Mouse (Mus musculus) testis, adult 2 months (tissue): ENCODE measurements around the gene Sgk1. TPM values are rescaled to one million over a fixed set of nuclear protein-coding genes. Genes with fewer than 3 reads are reported as not detected.

ENCODE experiments used
- H3K27ac ChIP-seq: fragments of 200-500 bp; 2 replicates; pipeline ENCODE4 v1.5.1; 2012; ENCODE audit warnings: low read depth, low read length; ENCODE audit not compliant: control insufficient read depth, insufficient read depth
- H3K27me3 ChIP-seq: fragments of 200-500 bp; 2 replicates; pipeline ENCODE4 v1.6.1; 2012; ENCODE audit warnings: mild to moderate bottlenecking, low read length, moderate library complexity; ENCODE audit not compliant: control insufficient read depth, insufficient read depth
- H3K36me3 ChIP-seq: fragments of 200-500 bp; 2 replicates; pipeline ENCODE4 v1.6.1; 2012; ENCODE audit warnings: mild to moderate bottlenecking, low read length; ENCODE audit not compliant: control insufficient read depth, insufficient read depth
- H3K4me1 ChIP-seq: fragments of 200-500 bp; 2 replicates; pipeline ENCODE4 v1.6.1; 2012; ENCODE audit warnings: low read length; ENCODE audit not compliant: control insufficient read depth, insufficient read depth
- H3K4me3 ChIP-seq: fragments of 200-500 bp; 2 replicates; pipeline ENCODE4 v1.5.1; 2012; ENCODE audit warnings: low read depth, mild to moderate bottlenecking, low read length, moderate library complexity, mixed read lengths; ENCODE audit not compliant: control insufficient read depth
- CTCF ChIP-seq: fragments of 200-500 bp; IDR thresholded peaks from 2 replicates; pipeline ENCODE4 v1.5.1; 2012; ENCODE audit warnings: low read depth, mild to moderate bottlenecking, inconsistent platforms, low read length, moderate library complexity; ENCODE audit not compliant: control insufficient read depth, insufficient read depth, insufficient replicate concordance
- POLR2A ChIP-seq: fragments of 200-500 bp; IDR thresholded peaks from 2 replicates; pipeline ENCODE4 v1.6.1; 2012; ENCODE audit warnings: low read depth, mild to moderate bottlenecking, inconsistent platforms, low read length, moderate library complexity; ENCODE audit not compliant: control insufficient read depth
- polyA plus RNA-seq: library from polyadenylated mRNA; depleted of rRNA; stranded (reverse); fragments of >200 nt; gene quantifications from 2 replicates; pipeline ENCODE4 v1.2.3, GENCODE M21; 2012

Gene Sgk1
- polyA plus RNA-seq, 1 experiment, result 3.7 TPM

DNA sequence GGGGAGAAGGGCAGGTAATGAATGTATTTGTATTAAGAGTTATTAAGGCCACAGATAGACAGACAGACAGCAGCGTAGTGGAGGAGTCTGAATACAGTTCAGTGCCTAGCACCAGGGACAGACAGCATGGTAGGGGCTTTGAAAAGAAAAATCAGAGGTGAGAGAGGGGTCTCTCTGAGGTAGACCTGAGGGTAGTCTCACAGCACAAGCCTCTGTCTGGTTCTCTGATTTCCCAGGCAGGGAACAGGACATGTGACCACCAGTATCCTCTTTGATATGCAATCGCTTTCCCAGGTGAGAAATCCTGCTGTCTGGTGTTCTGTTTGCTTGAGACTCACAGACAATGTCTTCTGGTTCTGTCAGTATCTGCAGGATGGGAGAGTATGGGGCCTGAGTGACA lies 52.8 kb downstream of the Sgk1 start:
- no peak for TF ChIP-seq CTCF
- TF ChIP-seq POLR2A, result no peak

DNA sequence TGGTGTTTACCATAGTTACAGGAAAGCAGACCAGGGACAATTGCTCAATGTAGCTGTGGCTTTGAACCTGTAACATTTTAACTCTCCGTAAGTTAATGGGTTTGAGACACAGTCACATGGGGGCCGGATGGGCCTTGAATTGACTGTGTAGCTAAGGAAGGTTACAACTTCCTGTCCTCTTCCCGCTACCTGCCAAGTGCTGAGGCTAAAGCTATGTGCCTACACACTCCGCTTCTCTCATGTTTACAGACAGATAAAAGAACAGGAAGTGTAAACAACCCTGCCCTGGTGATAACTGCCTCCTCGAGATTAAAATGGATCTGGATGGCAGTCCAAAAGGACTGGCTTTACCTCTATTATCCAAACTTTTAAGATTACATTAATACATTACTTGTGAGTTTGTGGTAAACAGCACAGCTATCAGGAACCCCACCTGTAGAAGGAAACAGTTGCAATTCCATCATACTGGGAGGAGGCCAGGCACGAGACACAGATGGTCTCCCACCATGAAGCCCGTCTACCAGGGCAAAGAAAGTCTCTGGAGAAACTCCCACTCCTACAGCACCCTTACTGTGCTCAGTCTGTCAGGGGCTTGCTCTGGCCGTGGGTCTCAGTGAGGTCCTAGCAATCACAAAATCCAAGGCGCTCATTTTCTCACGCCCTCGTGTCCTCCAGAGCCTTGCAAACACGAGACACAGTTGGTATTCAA lies 54.7 kb downstream of the Sgk1 start:
- no peak overlapping the region for H3K4me3 ChIP-seq
- no peak overlapping the region for H3K27ac ChIP-seq
- no peaks in the 10 kb centered on the region for H3K27me3 ChIP-seq
- H3K4me1 ChIP-seq, result peaks cover 5% of the 10 kb centered on the region
- H3K36me3 ChIP-seq, result no peaks in the 10 kb centered on the region
- TF ChIP-seq POLR2A (no peak), CTCF (no peak)

More for the DNA sequence above, 52.8 kb downstream of the Sgk1 start:
- peaks cover 5% of the 10 kb centered on the region for H3K4me1 ChIP-seq
- no peak overlapping the region for H3K4me3 ChIP-seq
- no peaks in the 10 kb centered on the region for H3K36me3 ChIP-seq
- H3K27me3 ChIP-seq, result no peaks in the 10 kb centered on the region
- no peak overlapping the region for H3K27ac ChIP-seq

DNA sequence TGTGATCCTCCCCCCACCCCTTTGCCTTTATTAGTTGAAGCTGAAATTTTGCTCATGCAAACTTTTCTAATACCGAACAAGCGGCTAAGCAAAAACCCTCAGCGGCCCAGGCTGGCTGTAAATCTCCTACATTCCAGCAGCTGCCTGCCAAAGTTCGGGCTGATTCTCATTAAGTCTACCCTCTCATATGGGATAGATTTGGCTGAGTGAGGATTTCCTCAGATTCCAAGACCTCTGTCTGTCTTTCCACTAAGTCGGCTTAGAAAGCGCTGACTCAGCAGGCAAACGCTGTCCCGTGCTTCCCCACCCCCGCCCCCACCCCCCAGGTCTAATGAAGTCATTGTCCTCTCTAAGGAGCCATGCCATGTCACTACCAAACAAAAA lies 55.2 kb downstream of the Sgk1 start:
- TF ChIP-seq POLR2A (no peak), CTCF (no peak)
- peaks cover 5% of the 10 kb centered on the region for H3K4me1 ChIP-seq
- no peaks in the 10 kb centered on the region for H3K27me3 ChIP-seq
- H3K27ac ChIP-seq, result no peak overlapping the region
- no peak overlapping the region for H3K4me3 ChIP-seq
- no peaks in the 10 kb centered on the region for H3K36me3 ChIP-seq

DNA sequence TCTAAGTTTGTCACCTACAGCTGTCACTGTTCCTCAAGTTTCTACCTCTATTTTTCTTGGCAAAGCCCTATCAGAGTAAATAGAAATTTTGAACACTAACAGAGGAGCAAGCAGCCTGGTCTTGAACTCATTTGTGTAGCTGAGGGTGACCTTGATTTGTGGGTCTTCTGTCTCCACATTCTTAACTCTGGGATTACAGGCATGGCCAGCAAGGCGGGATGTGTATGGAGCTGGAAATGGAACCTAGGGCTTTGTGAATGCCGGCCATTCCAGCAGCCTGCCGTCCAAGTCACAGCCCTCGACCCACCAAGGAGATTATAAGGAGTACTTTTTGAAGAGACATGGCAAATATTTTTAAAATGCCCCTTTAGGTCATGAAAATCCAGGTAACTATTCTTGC lies 56.2 kb downstream of the Sgk1 start:
- TF ChIP-seq POLR2A (no peak), CTCF (no peak)
- Histone ChIP-seq H3K36me3 (no peaks in the 10 kb centered on the region), H3K4me3 (no peak overlapping the region), H3K27ac (no peak overlapping the region), H3K4me1 (peaks cover 5% of the 10 kb centered on the region), H3K27me3 (no peaks in the 10 kb centered on the region)

DNA sequence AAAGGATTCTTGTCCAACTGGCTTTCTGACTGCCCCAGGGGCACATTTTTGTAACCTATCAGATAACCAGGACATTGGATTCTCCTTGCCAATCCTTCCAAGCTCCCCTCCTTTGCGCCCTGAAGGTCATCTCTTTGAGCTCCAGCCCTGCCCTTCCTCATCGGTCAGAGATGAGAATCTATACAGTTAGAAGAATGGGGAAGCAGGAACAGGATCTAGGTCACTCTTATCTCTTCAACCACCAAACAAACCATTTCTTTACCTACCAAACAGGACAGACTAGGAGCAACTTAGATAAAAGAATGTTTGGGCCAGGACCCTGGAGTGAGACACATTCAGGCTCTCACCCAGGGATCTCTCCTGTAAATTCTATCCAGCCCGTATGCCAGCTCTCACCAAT lies 59.3 kb downstream of the Sgk1 start:
- H3K27me3 ChIP-seq, result no peaks in the 10 kb centered on the region
- TF ChIP-seq CTCF (no peak), POLR2A (no peak)
- H3K36me3 ChIP-seq, result no peaks in the 10 kb centered on the region
- H3K27ac ChIP-seq, result no peak overlapping the region
- H3K4me3 ChIP-seq, result no peak overlapping the region
- peaks cover 5% of the 10 kb centered on the region for H3K4me1 ChIP-seq

DNA sequence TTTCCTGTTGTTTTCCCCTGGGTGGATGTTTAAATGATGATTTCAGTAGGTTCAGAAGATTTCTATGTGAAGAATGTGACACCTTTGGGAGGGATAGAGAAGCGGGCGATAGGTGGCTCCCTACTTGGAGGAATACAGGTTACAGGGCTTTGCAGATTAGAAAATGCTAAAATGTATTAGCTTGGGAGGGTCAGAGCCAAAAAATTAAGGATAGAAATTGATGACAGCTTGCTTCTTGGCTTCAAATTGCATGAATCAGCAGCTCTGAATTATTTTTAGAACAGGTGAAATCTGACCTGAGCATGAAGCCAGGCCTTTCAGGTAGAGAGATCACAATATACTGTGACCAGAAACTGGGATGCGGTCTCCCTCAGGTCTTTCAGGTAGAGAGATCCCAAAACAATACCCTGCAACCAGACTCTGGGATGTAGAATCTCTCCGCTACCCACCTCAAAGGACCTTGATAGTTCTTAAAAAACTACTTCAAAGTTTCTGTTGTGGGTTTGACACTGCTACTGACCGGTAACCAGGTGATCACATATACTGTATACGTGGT lies 61.2 kb downstream of the Sgk1 start:
- Histone ChIP-seq H3K36me3 (no peaks in the 10 kb centered on the region), H3K4me1 (no peaks in the 10 kb centered on the region), H3K27ac (no peak overlapping the region), H3K4me3 (no peak overlapping the region), H3K27me3 (no peaks in the 10 kb centered on the region)
- TF ChIP-seq POLR2A (no peak), CTCF (no peak)

DNA sequence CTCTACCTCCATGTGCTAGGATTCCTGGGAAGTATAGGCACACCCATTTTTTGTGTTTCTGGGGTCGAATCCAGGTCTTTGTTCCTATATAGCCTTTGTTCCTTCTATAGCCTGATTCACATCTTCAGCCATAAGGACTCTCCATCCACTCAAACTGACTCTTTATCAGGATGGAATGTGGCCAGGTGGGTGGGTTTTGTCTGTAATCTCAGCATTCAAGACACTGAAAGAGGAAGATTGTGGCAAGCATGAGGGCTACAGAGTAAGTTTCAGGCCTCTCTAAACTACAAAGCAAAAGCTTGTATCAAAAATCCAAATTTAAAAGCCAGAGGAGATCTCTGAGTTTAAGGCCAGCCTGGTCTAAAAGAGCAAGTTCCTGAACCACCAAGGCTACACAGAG lies 63.2 kb downstream of the Sgk1 start:
- H3K36me3 ChIP-seq, result no peaks in the 10 kb centered on the region
- H3K27ac ChIP-seq, result no peak overlapping the region
- no peak overlapping the region for H3K4me3 ChIP-seq
- no peaks in the 10 kb centered on the region for H3K27me3 ChIP-seq
- H3K4me1 ChIP-seq, result no peaks in the 10 kb centered on the region
- TF ChIP-seq POLR2A (no peak), CTCF (no peak)
